Mouse (Mus musculus) E14TG2a.4 (cell line): ENCODE measurements at regions not wholly inside any gene's neighbourhood (a gene's known extent, or its start where the extent isn't known, plus 50 kb on each side); places are given as distances from the start of the nearest gene placed in this dataset.

ENCODE experiments used
- CTCF ChIP-seq: conservative IDR thresholded peaks from 2 replicates; pipeline ENCODE4 v1.5.1; 2014; ENCODE audit warnings: low read length
- NANOG ChIP-seq: IDR thresholded peaks from 2 replicates; pipeline ENCODE4 v1.6.1; 2014; ENCODE audit warnings: borderline replicate concordance, low read length, mixed read lengths
- POU5F1 ChIP-seq: IDR thresholded peaks from 2 replicates; pipeline ENCODE4 v1.6.1; 2014; ENCODE audit warnings: low read length, borderline replicate concordance

DNA sequence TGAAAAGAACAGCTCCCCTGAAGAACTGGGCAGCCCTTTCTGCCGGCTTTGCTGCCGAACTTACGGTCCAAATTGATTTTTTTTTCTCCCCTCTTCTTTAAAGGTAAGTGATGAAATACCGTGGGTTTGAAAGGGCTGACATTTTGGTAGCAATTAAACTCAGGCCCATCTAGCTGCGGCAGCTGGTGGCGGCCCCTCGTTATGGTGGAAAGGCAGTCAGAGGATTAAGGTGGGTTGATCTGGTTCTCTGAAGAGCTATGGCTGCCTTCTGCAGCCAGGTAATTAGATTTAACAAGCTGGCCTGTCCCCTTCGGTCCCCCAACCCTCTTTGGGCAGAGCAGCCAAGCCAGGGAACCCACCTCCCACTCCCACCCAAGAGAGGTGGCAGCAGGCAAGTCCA, 214.1 kb upstream of the Csf3r start:
- TF ChIP-seq CTCF, result no peak
- no peak for TF ChIP-seq NANOG
- no peak for TF ChIP-seq POU5F1
